Mouse (Mus musculus) hindbrain, embryonic 12.5 days (tissue): ENCODE data around the gene Snx22. TPM values are rescaled to one million over a fixed set of nuclear protein-coding genes. Genes with fewer than 3 reads are reported as not detected.
A peak's percentile ranks its signal among the peaks of the same experiment; 100 is the strongest.

ENCODE experiments used
- ATAC-seq: fragments of 200-750 bp; cut with Nextera tagmentation; 2 replicates; pipeline ENCODE4 v1.8.0; 2017; ENCODE audit warnings: moderate TSS enrichment; ENCODE audit not compliant: low FRiP score
- H3K27ac ChIP-seq: fragments of 300-500 bp; sonication (generic); 2 replicates; pipeline ENCODE4 v1.5.1; 2016; ENCODE audit warnings: mild to moderate bottlenecking
- H3K27me3 ChIP-seq: fragments of 300-500 bp; sonication (generic); 2 replicates; pipeline ENCODE4 v1.6.1; 2016; ENCODE audit warnings: mild to moderate bottlenecking
- H3K36me3 ChIP-seq: fragments of 300-500 bp; sonication (generic); 2 replicates; pipeline ENCODE4 v1.6.1; 2016; ENCODE audit warnings: mild to moderate bottlenecking
- H3K4me1 ChIP-seq: fragments of 300-500 bp; sonication (generic); 2 replicates; pipeline ENCODE4 v1.6.1; 2016
- H3K4me2 ChIP-seq: fragments of 300-500 bp; sonication (generic); replicated peaks from 2 replicates; pipeline ENCODE4 v1.6.1; 2016; ENCODE audit warnings: mild to moderate bottlenecking
- H3K4me3 ChIP-seq: fragments of 300-500 bp; sonication (generic); 2 replicates; pipeline ENCODE4 v1.5.1; 2016; ENCODE audit warnings: mild to moderate bottlenecking
- H3K9ac ChIP-seq: fragments of 300-500 bp; sonication (generic); 2 replicates; pipeline ENCODE4 v1.6.1; 2016; ENCODE audit warnings: mild to moderate bottlenecking, moderate library complexity
- H3K9me3 ChIP-seq: fragments of 300-500 bp; sonication (generic); replicated peaks from 2 replicates; pipeline ENCODE4 v1.6.1; 2016; ENCODE audit warnings: mild to moderate bottlenecking
- WGBS: fragments of 180-500 bp; shearing (Covaris S2); methylation state at CpG from one replicate; pipeline ENCODE4 v1.1.7; 2016; 5-methylcytosine and 5-hydroxymethylcytosine counted together
- polyA plus RNA-seq: library from polyadenylated mRNA; unstranded; fragments of >200 nt; fragmentation: Nextera tagmentation; extraction: Ambion mirVana; gene quantifications from 2 replicates; pipeline ENCODE4 v1.2.1, GENCODE M21; 2016

Snx22 gene
- 6.6 and 8.7 TPM in 2 replicates for polyA plus RNA-seq

DNA sequence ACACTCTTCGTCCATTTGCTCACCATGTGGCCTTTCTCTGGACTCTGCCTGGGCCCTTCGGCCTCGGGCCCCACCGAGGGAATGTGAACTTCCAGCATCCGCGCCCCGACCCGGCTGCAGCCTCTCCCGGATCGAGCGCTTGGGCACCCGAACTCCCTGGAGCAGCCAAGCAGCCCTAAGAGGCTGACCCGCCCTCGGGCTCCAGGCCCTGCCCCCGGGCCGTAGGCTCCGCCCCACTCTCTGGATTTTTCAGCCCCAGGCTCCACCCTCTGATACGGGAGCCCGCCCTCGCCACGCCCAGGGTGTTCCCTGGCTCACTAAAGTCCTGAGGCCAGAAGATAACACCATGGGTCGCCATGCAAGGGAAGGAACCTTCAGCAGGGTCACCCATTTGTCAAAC is at the start of gene Snx22:
TSS of gene Snx22 (minus strand) at position 137 of the 400 bp plus-strand sequence.
- Histone ChIP-seq H3K4me3 (peak within 1 kb of the TSS; percentile 42), H3K36me3 (peaks cover 26% of the 10 kb centered on the region), H3K4me1 (peaks cover 11% of the 10 kb centered on the region), H3K27ac (no peak within 1 kb of the TSS), H3K4me2 (peak within 1 kb of the TSS; percentile 66), H3K9ac (peak within 1 kb of the TSS; percentile 62), H3K9me3 (0 out of 2 replicates have a peak, but pooled peaks cover 2% of the 10 kb centered on the region), H3K27me3 (peaks cover 45% of the 10 kb centered on the region)
- under 1% methylated on average over 22 of the region's 22 CpGs for WGBS
- ATAC-seq = peak; percentile 87

DNA sequence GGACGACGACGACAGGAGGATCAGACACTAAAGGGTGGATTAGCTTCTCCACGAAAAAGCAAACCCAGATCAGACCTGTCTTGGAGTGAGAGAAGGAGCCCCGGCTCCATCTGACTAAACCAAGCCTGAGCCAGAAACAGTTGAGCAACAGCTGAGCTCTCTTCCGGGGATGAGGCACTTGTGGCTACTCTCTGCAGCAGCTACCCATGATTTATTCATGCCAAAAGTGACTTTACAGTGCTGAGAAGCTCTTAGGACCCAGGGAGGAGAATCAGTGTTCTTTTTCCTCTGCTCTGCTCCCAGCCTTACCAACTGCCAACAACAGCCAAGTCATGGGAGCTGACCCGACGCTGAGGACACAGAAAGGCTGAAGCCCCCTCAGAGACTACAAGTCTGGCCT is 47.4 kb upstream of the Snx22 start:
- H3K4me1 ChIP-seq = peaks cover 12% of the 10 kb centered on the region; the same call in 1 of the 2 replicates
- WGBS = 70% methylated on average over 8 of the region's 8 CpGs
- H3K36me3 ChIP-seq = peaks cover 20% of the 10 kb centered on the region
- H3K9ac ChIP-seq = no peak overlapping the region
- no peaks in the 10 kb centered on the region for H3K27me3 ChIP-seq
- no peaks in the 10 kb centered on the region for H3K9me3 ChIP-seq
- no peak overlapping the region for H3K4me2 ChIP-seq
- ATAC-seq = no peak
- H3K27ac ChIP-seq = no peak overlapping the region
- no peak overlapping the region for H3K4me3 ChIP-seq

DNA sequence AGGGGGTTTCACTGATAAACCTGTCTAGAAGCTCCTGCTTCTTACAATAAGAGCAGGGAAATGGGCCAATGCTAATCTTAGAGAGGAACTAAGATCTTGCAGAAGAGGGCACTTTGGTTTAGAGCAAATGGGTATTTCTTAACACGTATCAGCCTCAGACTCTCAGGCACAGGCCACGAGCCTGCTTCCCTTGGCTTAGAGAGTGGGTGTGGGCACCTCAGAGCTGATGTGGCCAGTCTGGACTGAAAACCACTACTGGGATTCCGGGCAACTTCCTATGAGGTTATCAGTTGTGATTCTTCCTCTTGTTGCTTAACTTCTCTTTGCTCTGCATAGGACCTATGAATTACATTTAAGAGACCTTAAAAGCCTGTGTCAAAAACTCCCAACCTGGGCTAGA is 44.8 kb upstream of the Snx22 start:
- 100% methylated on average over 3 of the region's 3 CpGs for WGBS
- H3K9me3 ChIP-seq = no peaks in the 10 kb centered on the region
- peaks cover 20% of the 10 kb centered on the region for H3K36me3 ChIP-seq
- H3K27ac ChIP-seq = no peak overlapping the region
- H3K4me2 ChIP-seq = no peak overlapping the region
- peaks cover 17% of the 10 kb centered on the region for H3K4me1 ChIP-seq
- no peak for ATAC-seq
- H3K4me3 ChIP-seq = no peak overlapping the region
- H3K9ac ChIP-seq = no peak overlapping the region
- no peaks in the 10 kb centered on the region for H3K27me3 ChIP-seq

DNA sequence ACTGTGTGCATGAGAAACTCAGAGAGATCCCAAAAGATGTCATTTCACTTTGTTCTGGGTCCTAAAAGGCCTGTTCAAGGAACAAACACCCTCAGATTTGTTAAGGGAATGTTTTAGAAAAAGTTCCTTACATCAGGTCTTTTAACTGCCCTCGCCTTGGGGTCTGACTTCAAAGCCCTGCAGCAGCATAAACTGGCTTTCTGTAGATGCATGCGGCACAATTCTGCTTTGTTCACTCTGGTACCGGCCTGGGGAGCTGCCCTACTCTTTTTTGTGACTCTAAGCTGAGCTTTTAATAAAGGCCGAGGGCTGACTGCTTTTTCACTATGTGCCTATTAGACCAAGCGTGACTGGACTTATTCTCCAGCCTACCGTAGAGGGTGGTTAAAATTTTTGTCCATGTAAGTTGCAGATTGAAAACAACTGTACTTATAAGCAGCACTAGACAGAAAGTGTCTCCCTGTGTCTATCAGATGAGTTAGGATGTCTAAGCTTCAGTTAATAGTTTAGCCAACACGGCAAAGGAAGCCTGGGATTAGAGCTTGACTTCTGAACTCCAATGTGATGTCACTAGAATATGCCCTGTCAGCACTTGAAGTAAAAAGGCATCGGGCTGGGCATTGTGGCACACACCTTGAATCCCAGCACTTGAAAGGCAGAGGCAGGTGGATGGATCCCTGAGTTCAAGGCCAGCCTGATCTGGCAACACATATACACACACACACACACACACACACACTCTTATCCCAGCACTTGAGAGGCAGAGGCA is 41.3 kb upstream of the Snx22 start:
- Histone ChIP-seq H3K27ac (peak overlapping the region; percentile 76), H3K4me2 (no peak overlapping the region), H3K36me3 (peaks cover 43% of the 10 kb centered on the region), H3K27me3 (no peaks in the 10 kb centered on the region), H3K9ac (no peak overlapping the region), H3K4me3 (no peak overlapping the region), H3K9me3 (no peaks in the 10 kb centered on the region), H3K4me1 (peaks cover 13% of the 10 kb centered on the region)
- ATAC-seq = no peak
- WGBS = 40% methylated on average over 8 of the region's 8 CpGs

DNA sequence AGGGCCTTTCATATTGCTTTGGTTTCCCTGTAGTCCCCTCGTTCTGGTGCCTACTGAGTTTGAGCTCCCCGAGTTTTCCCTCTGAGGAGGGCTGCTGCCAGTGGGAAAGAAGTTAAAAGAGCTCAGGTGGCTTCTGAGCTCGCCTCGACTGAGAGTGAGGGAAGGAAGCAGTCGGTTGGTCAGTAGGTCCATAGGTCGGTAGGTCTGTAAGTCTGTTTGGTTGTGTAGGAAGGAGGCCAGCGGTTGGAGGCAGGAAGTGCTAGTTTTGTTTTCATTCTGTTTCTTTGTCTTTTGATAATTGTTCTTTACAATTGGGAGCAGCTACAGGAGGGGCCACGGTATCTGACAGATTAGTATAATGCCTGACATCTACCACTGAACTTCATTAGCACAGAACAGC is 40.6 kb upstream of the Snx22 start:
- Histone ChIP-seq H3K9ac (no peak overlapping the region), H3K4me3 (no peak overlapping the region), H3K4me2 (no peak overlapping the region), H3K36me3 (peaks cover 48% of the 10 kb centered on the region), H3K9me3 (no peaks in the 10 kb centered on the region), H3K4me1 (peaks cover 13% of the 10 kb centered on the region), H3K27me3 (no peaks in the 10 kb centered on the region), H3K27ac (peak overlapping the region; percentile 76)
- 57% methylated on average over 8 of the region's 8 CpGs for WGBS
- ATAC-seq = no peak

DNA sequence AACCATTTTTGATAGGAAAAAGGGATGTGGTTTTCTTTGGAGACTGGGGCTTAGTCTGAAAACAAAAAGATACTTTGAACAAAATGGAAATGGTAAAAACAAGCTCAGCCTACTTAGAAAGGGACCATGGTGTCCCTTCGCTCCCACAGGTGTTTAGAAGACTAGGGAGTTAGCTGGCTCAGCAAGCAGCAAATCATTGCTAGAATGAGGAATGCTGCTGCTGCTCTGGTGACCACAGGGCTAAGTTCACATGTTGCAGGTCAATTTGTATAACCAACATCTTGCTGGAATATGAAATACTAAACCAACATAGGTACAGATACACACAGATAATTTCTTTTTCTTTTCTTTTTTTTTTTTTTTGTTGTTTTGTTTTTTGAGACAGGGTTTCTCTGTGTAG is 40.1 kb upstream of the Snx22 start:
- Histone ChIP-seq H3K4me3 (no peak overlapping the region), H3K27me3 (no peaks in the 10 kb centered on the region), H3K4me2 (no peak overlapping the region), H3K27ac (no peak overlapping the region), H3K9me3 (no peaks in the 10 kb centered on the region), H3K9ac (no peak overlapping the region), H3K4me1 (peaks cover 13% of the 10 kb centered on the region), H3K36me3 (peaks cover 49% of the 10 kb centered on the region)
- no peak for ATAC-seq
- 98% methylated on average over 1 of the region's 1 CpGs for WGBS

DNA sequence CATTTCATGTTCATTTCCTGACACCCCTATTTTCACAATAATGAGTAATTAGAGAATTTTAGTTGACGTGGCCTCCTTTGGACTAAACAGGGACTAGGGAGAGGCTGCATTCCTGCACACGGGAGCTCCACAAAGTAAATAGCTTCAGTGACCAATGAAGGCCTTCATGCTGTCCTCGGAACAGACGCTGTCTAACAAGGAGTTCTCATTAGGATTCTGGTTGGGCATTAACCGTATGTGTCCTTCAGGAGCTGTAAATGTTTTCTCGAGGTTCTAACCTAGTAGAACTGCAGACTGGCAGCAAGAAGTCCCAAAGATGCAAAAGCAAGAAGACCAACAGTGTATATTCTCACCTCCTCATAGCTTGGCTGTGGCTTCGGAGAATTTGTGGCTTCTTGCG is 35.6 kb upstream of the Snx22 start:
- WGBS = 91% methylated on average over 8 of the region's 8 CpGs
- Histone ChIP-seq H3K27ac (no peak overlapping the region), H3K4me2 (no peak overlapping the region), H3K4me1 (peaks cover 2% of the 10 kb centered on the region), H3K4me3 (no peak overlapping the region), H3K9ac (no peak overlapping the region), H3K27me3 (no peaks in the 10 kb centered on the region), H3K36me3 (peaks cover 78% of the 10 kb centered on the region), H3K9me3 (no peaks in the 10 kb centered on the region)
- no peak for ATAC-seq

DNA sequence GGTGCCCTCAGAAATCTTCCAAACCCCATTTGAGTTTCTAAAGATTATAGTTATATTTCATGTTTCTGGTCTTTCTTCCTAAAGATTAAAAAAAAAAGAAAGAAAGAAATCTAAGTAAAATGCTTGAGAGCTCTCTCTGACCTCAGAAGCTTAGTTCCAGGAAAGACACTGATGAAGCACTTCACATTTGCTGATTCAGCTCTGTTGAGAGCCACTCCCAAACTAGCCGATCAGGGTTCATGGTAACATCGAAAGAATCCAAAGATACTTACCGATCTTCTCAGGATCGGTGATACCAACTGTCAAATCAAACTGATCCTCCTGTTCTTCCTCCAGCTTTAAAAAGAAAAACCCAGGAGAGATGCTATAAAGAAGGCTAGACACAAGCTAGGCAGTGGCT is 35.1 kb upstream of the Snx22 start:
- no peaks in the 10 kb centered on the region for H3K4me1 ChIP-seq
- no peak for ATAC-seq
- 96% methylated on average over 4 of the region's 4 CpGs for WGBS

DNA sequence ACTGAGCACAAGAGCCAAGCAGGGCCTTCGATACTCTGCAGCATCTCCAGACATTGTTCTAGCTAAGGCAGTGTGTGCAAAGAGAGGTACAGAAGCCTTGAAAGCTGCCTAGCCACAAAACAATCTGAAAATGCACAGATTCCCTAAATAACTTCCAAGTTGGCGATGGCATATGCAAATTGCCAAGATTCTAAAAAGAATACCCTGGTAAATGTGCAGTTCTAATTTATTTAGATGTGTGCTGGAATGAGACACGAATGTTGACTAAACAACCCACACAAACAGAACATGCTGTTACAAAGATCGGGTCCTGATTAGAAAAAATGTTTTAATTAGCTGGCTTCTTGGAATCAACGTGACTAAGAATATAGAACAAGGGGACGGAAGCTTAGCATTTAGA is 33.1 kb upstream of the Snx22 start:
- H3K27ac ChIP-seq = no peak overlapping the region
- no peak overlapping the region for H3K4me2 ChIP-seq
- H3K9ac ChIP-seq = no peak overlapping the region
- ATAC-seq = no peak
- H3K4me3 ChIP-seq = no peak overlapping the region
- peaks cover 83% of the 10 kb centered on the region for H3K36me3 ChIP-seq
- H3K9me3 ChIP-seq = no peaks in the 10 kb centered on the region
- WGBS = 92% methylated on average over 6 of the region's 6 CpGs
- no peaks in the 10 kb centered on the region for H3K4me1 ChIP-seq
- H3K27me3 ChIP-seq = no peaks in the 10 kb centered on the region

More for the DNA sequence above, 35.1 kb upstream of the Snx22 start:
- Histone ChIP-seq H3K9me3 (no peaks in the 10 kb centered on the region), H3K36me3 (peaks cover 83% of the 10 kb centered on the region), H3K4me2 (no peak overlapping the region), H3K9ac (no peak overlapping the region), H3K27ac (no peak overlapping the region), H3K4me3 (no peak overlapping the region), H3K27me3 (no peaks in the 10 kb centered on the region)

DNA sequence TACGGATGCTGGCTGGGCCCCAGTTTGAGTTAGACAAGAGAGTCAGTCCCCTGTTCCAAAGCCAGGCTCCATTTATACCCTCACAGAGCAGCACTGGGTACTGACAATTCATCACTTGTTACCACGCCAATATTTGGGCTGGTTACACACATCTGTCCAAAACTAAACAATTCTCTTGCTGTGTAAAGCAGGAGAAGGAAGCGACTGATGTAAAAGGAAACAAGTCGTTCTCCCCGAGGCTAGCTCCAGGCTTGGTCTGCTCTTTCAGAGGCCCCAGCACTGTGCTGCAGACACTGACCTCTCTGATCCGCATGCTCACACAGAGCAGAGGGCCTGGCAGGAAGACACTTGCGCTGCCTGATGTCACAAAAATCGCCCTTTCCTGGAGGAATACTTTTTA is 32.1 kb upstream of the Snx22 start:
- WGBS = 75% methylated on average over 8 of the region's 8 CpGs
- peaks cover 87% of the 10 kb centered on the region for H3K36me3 ChIP-seq

DNA sequence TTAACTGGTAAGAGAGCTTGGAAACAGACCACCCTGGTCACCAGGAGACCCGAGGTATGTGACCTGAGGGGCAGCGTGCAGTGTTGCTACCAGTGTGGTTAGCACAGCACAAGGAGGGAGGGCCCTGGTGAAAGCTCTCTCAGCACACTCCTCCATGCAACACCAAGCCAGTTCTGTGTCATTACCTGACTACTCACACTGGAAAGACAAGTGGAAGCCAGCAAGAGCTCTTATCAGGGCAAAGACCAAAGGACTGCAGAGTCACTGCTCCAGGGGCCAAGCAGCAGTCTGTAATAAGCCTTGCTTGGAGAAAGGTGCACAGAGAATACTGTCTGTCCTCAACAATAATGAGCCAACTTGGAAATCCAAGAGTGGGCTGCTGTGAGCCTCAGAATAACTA is 23.1 kb upstream of the Snx22 start:
- Histone ChIP-seq H3K36me3 (peaks cover 97% of the 10 kb centered on the region), H3K4me3 (no peak overlapping the region), H3K4me1 (peaks cover 3% of the 10 kb centered on the region; the same call in 1 of the 2 replicates), H3K9me3 (no peaks in the 10 kb centered on the region), H3K9ac (no peak overlapping the region), H3K4me2 (no peak overlapping the region), H3K27ac (no peak overlapping the region; the same call in 1 of the 2 replicates), H3K27me3 (no peaks in the 10 kb centered on the region)
- 80% methylated on average over 2 of the region's 2 CpGs for WGBS
- ATAC-seq = no peak

More for the DNA sequence above, 32.1 kb upstream of the Snx22 start:
- no peak overlapping the region for H3K9ac ChIP-seq
- H3K4me3 ChIP-seq = no peak overlapping the region
- no peak overlapping the region for H3K4me2 ChIP-seq
- H3K27ac ChIP-seq = 0 out of 2 replicates have a peak overlapping the region, but pooled peaks have one; percentile 12
- ATAC-seq = no peak
- H3K4me1 ChIP-seq = no peaks in the 10 kb centered on the region
- no peaks in the 10 kb centered on the region for H3K27me3 ChIP-seq
- no peaks in the 10 kb centered on the region for H3K9me3 ChIP-seq

DNA sequence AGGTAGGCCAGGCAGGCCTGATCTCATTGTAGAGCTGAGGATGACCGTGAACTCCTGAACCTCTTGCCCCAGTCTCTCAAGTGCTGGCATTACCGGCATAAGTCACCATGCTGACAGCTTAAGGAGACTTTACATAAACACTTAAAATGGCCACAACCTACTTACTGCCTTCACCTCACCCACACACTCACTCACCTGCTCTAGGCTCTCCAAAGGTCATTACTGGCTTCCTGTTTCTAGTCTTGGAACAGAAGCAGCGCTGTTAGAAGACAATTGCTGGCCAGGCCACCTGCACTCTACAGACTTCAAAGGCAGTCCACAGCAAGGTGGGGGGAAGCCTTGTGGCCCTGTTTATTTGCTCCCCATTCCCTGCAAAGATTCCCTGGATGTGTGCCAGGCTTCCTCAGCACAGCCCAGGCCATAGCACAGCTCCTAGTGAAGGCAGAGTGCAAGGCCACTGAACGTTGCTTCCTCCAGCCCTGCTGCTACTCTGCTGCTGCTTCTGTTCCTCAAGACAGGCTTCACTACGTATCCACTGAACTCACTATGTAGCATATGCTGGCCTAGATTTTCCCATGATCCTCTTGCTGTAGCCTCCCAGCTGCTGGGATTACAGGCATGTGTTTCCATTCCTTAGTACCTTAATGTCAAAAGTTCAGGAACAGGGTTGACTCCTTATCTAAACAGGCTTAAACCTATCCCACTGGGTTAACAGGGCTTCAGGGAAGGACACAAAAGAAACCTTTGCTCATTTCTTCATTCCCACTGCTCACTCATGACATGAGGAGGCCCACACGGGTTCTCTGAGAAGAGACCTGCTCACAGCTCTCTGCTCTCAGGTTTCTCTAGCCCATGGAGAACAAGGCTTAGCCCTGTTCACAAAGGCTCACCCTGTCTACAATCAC is 22.1 kb upstream of the Snx22 start:
- no peak overlapping the region for H3K9ac ChIP-seq
- no peaks in the 10 kb centered on the region for H3K27me3 ChIP-seq
- peaks cover 3% of the 10 kb centered on the region; the same call in 1 of the 2 replicates for H3K4me1 ChIP-seq
- H3K36me3 ChIP-seq = peaks cover 97% of the 10 kb centered on the region
- WGBS = 78% methylated on average over 6 of the region's 6 CpGs
- no peak overlapping the region; the same call in 1 of the 2 replicates for H3K27ac ChIP-seq
- ATAC-seq = no peak
- H3K4me3 ChIP-seq = no peak overlapping the region
- H3K4me2 ChIP-seq = no peak overlapping the region
- no peaks in the 10 kb centered on the region for H3K9me3 ChIP-seq
